Mouse (Mus musculus): Measurements from ENCODE around the gene Tnpo3. TPM values are rescaled to one million over a fixed set of nuclear protein-coding genes. Genes with fewer than 3 reads are reported as not detected.

Gene Tnpo3
- total RNA-seq, 2 experiments from 2014 or later = 65.9 to 66.4 TPM

DNA sequence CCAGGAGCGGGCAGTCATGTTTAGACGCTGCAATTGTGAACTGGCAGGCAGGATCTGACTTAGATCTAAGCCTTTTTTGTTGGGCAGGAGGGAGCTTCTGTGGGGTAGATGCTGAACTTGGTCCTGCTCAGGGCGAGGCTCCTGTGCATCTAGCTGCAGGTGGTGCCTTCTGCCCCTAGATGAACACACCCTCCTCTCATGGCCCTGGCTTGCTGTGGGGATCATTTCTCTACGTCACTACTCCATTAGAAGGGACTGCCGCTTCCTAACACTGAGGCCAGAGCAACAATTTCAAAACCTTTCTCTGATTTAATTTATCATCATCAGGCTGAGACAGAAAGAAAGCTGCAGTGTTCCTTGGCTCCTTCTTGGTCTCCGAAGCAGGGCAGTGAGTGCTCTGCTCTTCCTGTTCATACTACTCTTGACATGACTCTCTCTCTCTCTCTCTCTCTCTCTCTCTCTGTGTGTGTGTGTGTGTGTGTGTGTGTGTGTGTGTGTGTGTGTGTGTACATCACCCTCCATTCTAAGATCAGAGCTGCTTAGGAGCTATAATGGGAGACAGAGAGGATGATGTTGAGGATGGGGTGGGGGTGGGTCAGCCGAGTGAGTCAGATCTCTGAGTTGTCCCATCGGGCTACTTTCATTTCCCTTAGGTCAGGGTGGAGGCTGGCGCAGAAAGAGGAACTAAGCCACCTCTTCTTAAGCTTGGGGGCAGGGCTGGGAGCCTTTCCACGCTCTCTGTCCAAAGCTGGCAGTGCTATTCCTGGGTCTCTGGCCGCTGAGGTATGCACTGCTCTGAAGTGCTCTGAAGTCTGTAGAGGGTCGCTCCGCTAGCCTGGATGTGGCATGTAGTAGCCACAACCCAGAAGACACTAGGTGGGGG is 80.9 kb downstream of the Tnpo3 start:
- DNase-seq (ENCODE audit: low spot score in 2 of 2) = no peak

- DNase-seq (ENCODE audit: low spot score in 2 of 2) = no peak
Measured at GRCm38 (mm10) chr6:29528165-29528505, 81.6 kb downstream of the Tnpo3 start.

DNA sequence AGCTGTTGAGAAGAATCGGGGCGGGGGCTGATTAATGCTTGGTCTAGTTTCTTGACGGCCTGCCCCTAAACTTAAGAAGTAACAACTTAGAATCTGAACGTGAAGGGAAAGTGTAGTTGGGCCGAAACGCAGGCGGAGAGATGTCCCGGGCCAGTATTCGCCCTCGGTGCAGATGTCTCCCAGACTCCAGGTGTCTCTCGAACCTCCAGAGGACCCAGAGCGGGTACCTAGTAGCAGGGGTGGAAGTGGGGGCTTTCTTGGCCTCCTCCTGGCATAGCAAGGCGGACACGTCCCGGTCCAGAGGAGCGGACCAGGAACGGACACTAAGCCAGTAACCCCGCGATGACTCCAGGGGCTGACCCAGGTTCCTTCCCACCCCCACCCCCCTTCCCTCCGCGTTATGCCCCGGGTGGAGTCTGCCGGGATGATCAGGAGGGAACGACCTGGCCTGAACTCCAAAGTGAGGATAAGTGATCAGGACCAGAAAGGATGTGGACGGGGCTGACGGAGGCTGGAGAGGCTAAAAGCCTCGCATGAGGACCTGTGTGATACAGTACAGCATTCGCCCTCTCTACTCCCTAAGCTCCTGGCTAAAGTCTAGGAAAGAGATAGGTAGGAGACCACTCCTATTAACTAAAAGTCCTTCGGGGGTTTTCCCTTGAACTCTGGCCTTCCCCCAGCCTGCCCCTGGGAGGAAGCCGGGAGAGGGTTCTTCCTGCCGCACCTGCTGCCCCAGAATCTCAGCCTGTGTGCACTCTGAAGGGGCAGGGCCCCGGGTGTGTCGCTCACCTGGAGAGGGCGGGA is 82.1 kb downstream of the Tnpo3 start:
- DNase-seq (ENCODE audit: low spot score in 2 of 2) = no peak

DNA sequence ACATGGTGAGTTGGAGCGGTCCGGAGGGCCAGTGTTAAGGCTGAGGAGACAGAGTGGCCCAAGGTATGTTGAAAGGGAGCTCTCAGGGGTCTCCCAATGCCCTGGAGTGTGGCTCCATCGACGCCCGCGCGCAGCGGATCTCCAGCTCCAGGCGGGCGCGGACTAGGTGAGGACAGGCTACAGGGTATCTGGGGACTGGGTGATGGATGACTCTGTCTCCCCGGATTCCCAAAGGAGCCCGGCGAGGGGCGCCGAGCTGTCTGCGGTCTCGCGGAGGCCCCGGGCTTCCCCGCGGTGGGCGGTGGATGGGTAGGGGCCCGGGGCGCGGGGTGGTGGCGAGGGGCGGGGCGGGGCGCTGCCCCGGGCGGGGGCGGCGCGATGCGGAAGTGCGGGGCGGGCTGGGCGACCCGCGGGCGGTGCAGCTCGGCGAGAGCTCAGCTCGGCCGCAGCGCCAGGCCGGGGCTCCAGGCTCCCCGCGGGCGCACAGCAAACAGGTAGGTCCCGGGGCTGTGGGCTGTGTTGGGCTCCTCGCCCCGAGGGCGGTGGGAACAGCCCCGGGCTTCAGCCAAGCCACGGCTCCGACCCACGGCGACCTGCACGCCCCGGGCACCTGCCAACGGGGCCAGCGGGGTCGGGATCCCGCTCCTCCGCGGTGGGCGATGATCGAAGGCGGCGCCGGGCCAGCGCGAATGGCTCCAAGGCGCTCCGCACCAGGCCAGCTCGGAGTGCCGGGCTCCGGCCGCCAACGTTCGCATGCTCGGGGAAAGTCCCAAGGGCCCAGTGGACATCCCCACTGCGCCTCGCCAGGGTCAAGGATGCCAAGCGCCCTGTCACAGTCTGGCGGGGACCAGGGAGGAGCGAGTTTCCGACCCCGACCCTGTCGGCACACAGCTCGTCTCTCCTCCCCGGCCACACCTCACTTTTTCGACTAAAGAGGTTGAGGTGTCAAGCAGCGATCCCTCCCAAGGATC is 83.1 kb downstream of the Tnpo3 start, which contains the start of gene Irf5:
Gene Irf5 (plus strand): TSS at position 345 of the 971 bp plus-strand sequence.
- DNase-seq (ENCODE audit: low spot score in 2 of 2) = no peak

DNA sequence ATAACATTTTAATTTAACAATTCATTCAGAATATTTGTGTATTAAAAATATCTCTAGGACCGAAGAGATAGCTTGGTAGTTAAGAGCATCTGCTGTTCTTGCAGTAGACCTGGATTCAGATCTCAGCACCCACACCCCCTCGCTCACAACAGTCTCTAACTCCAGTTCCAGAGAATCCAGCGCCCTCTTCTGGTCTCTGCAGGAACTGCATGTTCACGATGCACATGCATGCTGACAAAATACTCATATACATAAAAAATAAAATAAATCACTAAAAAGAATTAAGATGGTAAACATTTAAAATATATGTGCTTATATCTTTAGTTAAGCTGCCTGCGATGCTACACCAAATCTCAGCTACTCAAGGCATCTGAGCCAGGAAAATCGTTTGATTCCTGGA is 84.4 kb downstream of the Tnpo3 start:
- DNase-seq (ENCODE audit: low spot score in 2 of 2) = no peak

GRCm38 (mm10) chr6:29524034-29524489 is 85.6 kb downstream of the Tnpo3 start:
- no peak for DNase-seq (ENCODE audit: low spot score in 2 of 2)

- DNase-seq (ENCODE audit: low spot score in 2 of 2) = no peak
Measured at GRCm38 (mm10) chr6:29523301-29524033, 86.2 kb downstream of the Tnpo3 start.

DNA sequence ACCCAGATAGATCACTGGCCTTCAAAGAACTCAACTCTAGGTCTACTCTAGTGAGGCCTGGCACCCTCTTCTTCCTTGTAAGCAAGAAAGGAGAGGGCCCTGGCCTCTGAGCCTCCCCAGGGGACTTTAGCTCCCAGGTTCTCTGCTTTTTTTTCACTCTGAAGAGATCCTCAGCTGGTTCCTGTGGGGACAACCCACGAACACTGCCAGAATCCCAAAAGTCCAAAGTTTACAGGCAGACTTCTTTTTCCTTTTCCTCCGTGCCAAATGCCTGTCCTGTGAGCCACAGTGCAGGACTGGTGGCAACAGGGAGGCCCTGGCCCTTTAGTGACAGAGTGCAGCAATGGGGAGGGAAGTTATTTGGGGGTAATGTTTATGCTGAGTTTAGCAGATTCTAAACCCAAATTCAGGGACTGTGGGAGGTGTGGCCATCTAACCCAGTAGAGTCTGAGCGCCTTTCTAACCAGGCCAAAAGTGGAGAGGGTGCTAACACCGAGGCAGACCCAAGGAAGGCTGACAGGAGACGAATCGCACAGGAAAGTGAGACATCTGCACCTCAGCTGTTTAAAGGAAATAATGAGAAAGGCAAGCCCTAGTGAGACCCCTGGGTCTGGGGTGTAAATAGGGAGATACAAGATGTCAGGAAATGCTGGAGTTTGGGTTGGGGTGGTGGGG is 86.9 kb downstream of the Tnpo3 start:
- DNase-seq (ENCODE audit: low spot score in 2 of 2) = no peak

DNA sequence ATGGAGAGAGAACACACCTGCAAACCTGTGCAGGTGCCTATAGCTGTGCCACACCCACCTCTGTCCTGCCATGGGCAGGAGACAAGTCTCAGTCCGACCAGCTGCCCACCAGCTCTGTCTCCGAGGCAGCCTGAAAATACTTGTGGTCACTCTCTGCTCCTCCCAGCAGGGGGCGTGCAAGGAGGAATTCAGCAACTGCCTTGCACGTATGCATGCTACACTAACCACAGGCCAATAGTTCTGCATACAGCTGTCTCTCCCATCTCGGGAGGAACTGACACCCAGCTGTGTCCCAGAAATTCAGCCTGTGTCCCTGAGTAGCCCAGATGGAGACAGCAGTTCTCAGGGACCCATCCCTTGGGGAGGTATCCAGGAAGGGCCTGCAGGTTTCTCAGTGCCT is 92.5 kb downstream of the Tnpo3 start:
- DNase-seq (ENCODE audit: low spot score in 2 of 2) = peak; percentile 46 to 65

DNA sequence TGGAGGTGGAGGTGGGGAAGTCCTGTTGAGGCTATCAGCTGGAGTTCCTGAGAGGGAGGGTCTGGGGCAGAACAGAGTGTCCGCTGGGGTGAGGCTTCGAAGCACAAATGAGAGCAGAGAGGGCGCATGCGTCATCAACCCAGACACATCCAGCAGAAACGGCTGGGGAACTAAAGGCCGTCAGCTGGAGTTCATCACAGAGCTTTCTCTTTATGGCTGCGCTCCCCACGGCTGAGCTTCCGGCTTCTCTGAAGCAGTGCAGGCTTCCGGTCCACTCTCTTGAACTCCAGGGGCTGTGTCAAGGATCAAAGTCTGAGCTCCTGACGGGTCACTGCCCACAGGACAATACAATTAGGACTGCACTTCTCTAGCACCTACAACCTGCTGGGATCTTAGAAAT is 96.4 kb downstream of the Tnpo3 start:
- no peak for DNase-seq (ENCODE audit: low spot score in 2 of 2)

GRCm38 (mm10) chr6:29509086-29509485 is 100.6 kb downstream of the Tnpo3 start:
- no peak for DNase-seq (ENCODE audit: low spot score in 2 of 2)

DNA sequence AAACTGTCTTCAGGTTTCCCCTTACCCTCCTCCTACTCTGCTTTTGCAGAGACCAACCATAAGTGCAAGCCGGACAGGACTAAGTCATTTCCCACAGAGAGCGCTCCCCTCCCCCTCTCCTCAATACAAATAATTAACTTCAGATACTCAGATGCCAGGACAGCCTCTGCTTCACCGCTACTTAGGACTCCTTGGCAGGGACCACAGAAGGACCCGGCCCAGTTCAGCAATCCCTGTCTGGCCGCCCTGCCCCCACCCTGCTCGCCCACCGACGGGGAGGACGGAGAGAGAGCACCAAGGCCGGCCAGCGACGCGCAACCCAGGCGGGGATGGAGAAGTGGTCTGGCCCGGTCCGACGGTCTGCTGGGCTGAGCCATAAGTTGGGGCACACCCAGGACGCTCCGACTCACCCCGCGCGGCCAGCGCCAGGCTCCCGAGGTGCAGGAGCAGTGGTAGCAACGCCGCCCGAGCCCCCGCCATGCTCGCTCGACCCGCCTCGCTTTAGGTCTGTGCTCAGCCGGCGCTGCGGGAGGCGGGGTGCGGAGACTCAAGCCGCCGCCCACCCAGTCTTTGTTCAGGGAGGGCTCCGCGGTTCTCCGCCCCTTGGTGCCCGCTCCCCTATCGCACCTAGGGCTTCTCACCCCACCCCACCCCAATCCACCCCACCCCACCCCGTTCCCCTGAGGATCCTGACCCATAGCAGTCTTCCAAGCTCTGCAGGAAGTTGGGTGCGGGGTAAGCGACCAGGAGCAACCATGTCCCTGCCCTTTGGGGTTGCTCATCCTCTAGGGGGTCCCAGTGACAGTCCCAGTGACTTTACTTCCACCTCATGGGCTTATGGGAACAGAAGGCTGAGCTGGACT is 102.0 kb downstream of the Tnpo3 start, which contains the start of gene Kcp:
Gene Kcp (minus strand): TSS at position 506 of the 863 bp plus-strand sequence.
- DNase-seq (ENCODE audit: low spot score in 2 of 2) = no peak

DNA sequence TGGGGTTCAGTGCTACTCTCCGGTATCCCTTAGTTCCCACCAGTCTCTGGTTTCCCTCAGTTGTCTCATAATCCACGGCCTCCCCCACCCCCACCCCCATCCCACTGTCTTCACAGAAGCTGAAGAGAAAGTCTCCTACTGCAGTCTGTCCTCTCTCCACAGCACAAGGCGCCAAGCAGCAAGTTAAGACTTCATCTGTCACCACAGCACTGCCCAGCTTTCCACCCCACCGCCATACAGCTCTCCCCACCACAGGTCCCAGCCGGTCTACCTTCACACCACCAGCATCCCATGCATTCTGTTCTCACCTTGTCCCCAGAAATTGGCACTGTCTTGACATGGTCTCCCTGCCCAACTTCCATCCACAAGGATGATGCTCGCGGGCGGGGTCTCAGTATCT is 102.9 kb downstream of the Tnpo3 start:
- DNase-seq (ENCODE audit: low spot score in 2 of 2) = no peak

- no peak for DNase-seq (ENCODE audit: low spot score in 2 of 2)
Measured at GRCm38 (mm10) chr6:29505493-29505892, 104.2 kb downstream of the Tnpo3 start.

- no peak for DNase-seq (ENCODE audit: low spot score in 2 of 2)
Measured at GRCm38 (mm10) chr6:29501599-29501998, 108.1 kb downstream of the Tnpo3 start.

DNA sequence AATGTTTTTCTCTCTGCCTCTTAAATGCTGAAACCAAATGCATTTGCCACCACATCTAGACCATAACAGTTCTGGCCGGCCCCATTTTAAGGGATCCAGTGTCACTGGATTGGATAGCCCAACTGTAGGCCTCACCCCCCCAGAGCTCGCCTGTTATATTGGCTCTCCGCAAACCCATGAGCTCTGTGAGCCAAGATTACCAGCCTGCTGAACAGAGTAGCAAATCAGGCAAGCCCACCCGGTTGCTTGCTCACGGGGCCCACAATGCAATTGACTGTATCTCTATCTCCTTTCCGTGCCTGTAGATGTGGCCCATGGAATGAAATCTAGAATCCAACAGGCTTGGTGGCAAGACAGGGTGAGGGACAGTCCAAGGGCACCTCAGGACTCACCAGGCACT is 108.9 kb downstream of the Tnpo3 start:
- DNase-seq (ENCODE audit: low spot score in 2 of 2) = no peak

DNA sequence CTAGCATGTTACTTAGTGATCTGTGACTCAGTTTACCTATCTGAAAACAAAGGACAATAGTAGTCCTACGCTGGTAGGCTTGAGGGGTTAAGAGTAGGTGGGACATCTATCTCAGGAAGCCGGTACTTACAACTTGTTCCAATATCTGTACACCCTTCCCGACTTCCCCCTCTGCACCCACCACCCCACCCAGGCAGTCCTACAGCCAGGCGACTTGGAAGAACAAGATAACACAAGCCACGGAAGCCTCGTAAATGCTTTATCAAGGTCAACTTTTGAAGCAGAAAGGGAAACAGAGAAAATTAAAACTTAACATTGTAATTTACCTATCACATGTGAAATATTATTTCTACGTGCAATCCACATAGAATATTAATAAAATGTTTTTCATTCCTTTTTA is 109.5 kb downstream of the Tnpo3 start:
- DNase-seq (ENCODE audit: low spot score in 2 of 2) = no peak

- DNase-seq (ENCODE audit: low spot score in 2 of 2) = no peak
Measured at GRCm38 (mm10) chr6:29497791-29498190, 111.9 kb downstream of the Tnpo3 start.

DNA sequence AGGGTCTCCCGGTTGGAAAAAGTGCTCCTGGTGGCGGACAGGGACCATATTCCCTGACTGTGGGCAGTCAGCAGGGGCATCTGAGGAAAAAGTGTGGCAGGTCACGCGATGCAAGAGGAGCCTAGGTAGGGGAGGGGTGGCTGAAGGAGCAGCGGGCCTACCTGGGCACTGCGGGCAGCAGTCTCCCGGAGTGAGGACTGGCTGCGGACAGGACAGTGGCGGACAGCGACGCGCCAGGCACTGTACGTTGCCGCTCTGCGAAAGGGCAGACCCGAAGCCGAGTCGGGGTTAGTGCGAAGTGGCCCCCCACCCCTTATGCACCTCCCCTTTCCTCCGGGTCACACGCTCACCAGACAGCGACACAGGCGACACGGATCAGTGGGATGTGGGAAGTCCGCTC is 113.4 kb downstream of the Tnpo3 start:
- DNase-seq (ENCODE audit: low spot score in 2 of 2) = no peak
